Mouse (Mus musculus) embryonic fibroblast, embryonic 13.5 days (primary cell): Measurements from ENCODE around the gene Mcm6.

Experiments
- CTCF ChIP-seq: IDR thresholded peaks from 2 replicates; pipeline ENCODE4 v1.5.1; 2011; ENCODE audit warnings: mild to moderate bottlenecking, control low read depth, low read length, moderate library complexity, borderline replicate concordance; ENCODE audit not compliant: insufficient read depth
- POLR2A ChIP-seq: IDR thresholded peaks from 2 replicates; pipeline ENCODE4 v1.6.1; 2011; ENCODE audit warnings: low read depth, mild to moderate bottlenecking, control low read depth, low read length, moderate library complexity

- TF ChIP-seq CTCF (no peak), POLR2A (no peak)
Measured at GRCm38 (mm10) chr1:128368732-128369441, 9.4 kb upstream of the Mcm6 start.
